Mouse (Mus musculus): ENCODE measurements around the gene Nphs2.
"Not testable (repeated sequence)": the region's sequence is repeated elsewhere in the genome, so short reads cannot be mapped to it uniquely, and the experiment has no call there.

The Nphs2 gene

GRCm38 (mm10) chr1:156310630-156311029 is at the start of gene Nphs2:
Gene Nphs2, plus strand, starts transcription at chr1:156310727.
- DNase-seq, result peak in 1 of 2 experiments; percentile 2

GRCm38 (mm10) chr1:156263352-156263751 is 47.2 kb upstream of the Nphs2 start:
- peak; percentile 77 to 82 for DNase-seq

- no peak for DNase-seq
These were observed 46.6 kb upstream of the Nphs2 start for GRCm38 (mm10) chr1:156263946-156264345.

GRCm38 (mm10) chr1:156268546-156268945 is 42.0 kb upstream of the Nphs2 start:
- not testable (repeated sequence) for DNase-seq

GRCm38 (mm10) chr1:156270471-156270870 is 40.1 kb upstream of the Nphs2 start:
- no peak for DNase-seq

DNA sequence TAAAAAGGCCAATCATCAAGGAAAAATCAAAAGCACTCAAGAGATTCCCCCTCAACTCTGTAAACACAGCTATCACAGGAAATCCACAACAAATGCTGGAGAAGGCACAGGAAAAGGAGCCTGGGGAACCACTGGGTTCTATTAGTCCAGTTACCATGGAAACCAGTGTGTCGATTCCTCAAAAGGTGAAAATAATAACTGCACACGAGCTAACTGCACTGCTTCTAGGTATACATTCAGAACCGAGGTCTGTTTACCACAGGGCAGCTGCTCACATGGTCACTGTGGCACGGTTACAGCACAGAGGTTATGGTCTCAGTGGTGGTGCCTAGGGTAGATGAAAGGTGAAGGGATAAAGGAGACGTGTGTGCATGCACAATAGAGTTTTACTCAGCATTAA is 38.9 kb upstream of the Nphs2 start:
- DNase-seq, result no peak

DNA sequence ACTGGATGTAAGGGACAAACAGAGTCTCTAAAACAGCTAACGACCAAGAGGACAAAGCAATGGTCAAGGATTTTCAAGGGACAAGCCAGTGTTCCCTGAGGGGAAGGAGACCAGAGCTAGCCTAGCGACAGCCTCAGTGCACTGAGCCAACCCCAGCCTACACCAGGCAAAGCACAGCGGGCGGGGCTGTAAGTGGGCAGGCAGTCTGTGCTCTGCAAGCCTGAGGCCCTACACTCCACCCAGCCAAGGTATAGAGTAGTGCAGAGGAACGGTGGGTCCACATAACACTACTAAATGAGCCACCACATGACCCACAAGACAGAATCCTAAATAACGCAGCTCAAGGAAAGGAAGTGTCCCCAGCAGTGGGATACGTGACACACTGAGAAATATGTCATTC is 36.9 kb upstream of the Nphs2 start:
- DNase-seq, result no peak

DNA sequence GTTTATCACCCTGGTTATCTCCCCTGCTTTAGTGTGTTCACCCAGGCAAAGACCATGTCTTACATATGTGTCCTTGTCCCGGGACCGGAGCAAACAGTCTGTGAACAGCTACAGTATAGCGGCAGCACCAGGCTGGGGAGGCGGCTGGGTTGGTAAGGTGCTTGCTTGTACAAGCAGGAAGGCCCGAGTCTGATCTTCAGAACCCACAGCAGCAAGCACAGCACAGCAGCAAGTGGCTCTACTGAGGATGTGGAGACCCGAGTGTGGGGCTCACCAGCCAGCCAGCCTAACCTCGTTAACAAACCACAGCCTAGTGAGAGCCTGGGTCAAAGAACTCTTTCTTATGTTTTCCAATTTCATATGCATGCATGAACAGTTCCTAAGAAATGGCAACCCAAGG is 30.4 kb upstream of the Nphs2 start:
- DNase-seq, result no peak

DNA sequence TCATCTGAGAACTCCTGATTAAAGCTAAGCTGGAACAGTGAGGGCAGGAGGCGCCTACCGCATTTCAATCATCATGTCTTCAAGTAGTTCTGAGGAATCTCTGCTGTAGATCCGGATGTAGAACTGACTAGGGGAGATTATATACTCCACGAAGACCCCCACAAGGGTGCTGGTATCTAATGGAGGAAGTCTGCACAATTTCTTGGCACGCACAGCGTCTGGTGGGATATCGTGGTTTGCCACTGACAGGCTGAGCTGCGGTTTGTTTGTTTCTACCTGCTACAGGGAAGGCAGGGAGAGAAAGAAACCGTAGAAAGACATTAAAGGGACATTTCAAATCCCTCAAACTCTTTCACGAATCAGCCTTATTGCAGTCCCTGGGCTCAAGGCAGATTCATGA is 26.3 kb upstream of the Nphs2 start:
- no peak for DNase-seq

DNA sequence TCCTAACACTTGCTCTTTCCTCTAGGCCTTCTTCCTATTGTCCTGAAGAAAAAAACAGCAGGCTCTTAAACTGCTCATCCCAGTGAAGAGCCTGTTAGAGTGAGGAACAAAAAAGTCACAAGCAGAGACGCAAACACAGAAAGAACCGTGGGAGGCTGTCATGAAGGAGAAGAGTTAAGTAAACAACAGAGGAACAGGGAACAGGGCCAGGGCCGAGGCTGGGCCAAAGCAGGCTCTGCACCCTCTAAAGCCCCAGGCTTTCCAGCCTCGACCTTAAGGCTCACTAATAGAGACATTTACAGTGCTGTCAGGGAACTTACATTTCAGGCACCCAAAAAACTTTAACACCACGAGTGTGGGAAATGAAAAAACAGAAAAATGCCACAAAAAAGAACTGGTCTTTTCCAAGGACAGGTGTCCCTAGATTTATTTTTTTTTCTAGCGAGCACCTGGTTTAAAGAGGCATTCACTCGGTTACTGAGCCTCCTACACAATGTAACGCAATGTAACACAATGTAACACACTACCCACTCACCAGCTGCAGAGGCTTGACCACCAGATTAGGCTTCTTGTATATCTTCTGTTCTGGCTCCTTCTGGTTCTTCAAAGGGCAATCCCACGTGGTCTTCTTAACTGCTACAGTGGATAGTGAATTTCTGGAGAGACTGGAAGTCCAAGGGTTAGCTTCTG is 25.5 kb upstream of the Nphs2 start:
- no peak for DNase-seq

DNA sequence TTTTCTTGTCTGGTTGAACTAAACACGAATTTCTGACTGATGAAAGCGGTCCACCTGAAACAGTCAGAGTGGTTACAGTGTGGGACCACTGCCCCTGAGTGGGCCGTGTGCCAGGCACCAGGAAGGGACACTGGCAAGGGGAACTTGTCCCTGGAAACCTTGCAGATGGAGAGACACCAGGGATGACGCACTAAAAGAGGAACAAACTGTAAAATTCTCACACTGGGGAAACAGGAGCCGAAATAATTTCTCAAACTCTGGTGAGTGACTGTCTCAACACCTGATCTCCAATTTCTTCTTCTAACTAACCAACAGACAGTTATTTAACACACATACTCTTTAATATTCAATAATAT is 25.0 kb upstream of the Nphs2 start:
- no peak for DNase-seq

GRCm38 (mm10) chr1:156288556-156289221 is 21.8 kb upstream of the Nphs2 start:
- DNase-seq, result no peak

GRCm38 (mm10) chr1:156289222-156289587 is 21.3 kb upstream of the Nphs2 start:
- DNase-seq, result not testable (repeated sequence)

DNA sequence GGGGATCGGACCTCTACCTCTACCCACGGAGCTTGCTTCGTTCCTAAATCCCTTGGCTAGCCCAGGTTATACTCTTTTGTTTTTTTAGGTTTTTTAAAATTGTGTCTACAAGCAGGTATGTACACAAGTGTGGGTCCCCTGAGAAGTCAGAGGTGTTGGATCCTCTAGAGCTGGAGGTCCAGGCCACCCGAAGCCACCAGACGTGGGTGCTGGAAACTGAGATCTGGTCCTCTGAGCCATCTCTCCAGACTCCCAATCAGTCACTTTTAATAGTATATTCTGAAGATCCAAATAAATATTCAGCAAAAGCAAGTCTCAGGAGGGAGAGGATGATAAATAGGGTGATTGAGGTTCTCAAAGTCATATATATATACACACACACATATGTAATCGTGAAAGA is 20.5 kb upstream of the Nphs2 start:
- no peak for DNase-seq

GRCm38 (mm10) chr1:156302911-156303749 is 7.4 kb upstream of the Nphs2 start, which contains the start of gene Tdrd5:
Gene Tdrd5, minus strand, starts transcription at chr1:156303664.
- peak; percentile 51 to 65 for DNase-seq

DNA sequence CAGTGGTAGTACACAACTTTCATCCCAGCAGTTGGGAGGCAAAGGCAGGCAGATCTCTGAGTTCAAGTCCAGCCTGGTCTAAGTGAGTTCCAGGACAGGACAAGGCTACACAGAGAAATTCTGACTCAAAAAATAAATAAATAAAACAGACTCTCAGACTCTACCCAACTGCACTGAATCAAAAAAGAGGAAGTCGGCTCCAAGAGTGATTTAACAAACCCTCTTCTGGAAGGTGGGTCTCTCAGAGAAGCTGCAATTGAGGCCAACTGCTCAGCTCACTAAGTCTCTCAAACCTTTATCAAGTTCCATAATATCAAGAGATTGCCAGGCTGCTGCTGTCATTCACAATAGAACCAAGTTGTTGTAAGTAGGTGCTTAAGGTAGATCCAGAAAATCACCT is 1.9 kb upstream of the Nphs2 start:
- no peak for DNase-seq

DNA sequence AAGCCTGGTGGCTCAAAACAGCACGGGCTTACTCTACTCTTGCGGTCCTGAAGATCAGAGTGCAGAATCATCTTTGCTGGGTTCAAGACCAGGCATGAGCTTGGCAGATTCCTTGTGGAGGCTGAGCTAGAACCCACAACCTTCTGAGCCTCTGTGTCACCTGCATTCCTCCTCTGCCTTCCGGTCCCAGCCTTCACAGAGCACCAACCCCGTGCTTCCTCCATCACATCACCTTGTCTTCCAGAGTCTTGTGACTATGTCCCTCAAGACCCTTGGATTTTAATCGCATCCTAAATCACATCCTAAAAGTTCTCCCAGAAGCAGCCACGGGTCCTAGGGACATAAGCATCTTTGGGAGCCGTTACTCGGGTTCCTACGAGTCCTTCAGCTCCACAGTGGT is 12.6 kb downstream of the Nphs2 start:
- no peak for DNase-seq

- DNase-seq, result no peak
These were observed 30.3 kb downstream of the Nphs2 start for GRCm38 (mm10) chr1:156340847-156341246.

- no peak for DNase-seq
These were observed 33.9 kb downstream of the Nphs2 start for GRCm38 (mm10) chr1:156344433-156344832.

DNA sequence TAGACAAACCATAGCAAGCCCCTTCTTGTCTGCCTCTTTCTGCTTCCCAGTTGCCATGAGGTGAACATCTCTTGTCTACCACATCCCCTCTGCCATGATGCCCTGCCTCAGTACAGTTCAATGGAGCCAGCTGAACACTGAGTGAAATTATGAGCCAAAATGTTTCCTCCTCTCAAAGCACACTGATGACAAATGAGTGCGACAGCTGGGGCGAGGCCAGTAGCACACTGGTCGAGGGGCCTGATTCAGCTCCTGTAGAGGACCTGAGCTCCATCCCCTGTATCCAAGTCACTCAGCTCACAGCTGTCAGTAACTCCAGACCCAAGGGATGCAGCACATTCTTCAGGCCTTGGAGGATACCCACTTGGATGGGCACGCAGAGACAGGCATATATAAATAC is 35.1 kb downstream of the Nphs2 start:
- no peak for DNase-seq

DNA sequence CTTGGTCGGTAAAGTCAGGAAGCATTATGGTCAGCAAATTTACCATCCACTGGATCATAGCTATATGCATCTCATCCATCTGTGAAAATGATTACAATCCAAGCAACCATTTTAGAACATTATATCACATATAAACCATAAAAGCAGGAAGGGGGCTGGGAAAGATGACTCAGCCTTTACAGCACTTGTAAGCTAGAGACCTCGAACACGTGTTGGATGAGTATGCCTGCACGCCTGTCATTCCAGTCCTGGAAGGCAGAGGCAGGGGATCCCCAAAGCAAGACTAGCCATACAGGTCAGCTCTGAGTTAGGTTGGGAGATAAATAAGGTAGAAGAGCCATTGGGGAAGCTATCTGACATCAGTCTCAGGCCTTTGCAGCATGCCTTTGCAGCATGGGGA is 38.5 kb downstream of the Nphs2 start:
- no peak for DNase-seq

GRCm38 (mm10) chr1:156350441-156350840 is 39.9 kb downstream of the Nphs2 start:
- DNase-seq, result no peak

- no peak for DNase-seq
These were observed 41.9 kb downstream of the Nphs2 start for GRCm38 (mm10) chr1:156352466-156352865.

- no peak for DNase-seq
These were observed 55.2 kb downstream of the Nphs2 start, which contains the start of gene Gm2000 for GRCm38 (mm10) chr1:156365740-156366139. Gene Gm2000, plus strand, starts transcription at chr1:156366040.

Data from cerebellum, postnatal 14 days (tissue).